Mouse (Mus musculus): ENCODE data around the gene Pfdn2. TPM values are rescaled to one million over a fixed set of nuclear protein-coding genes. Genes with fewer than 3 reads are reported as not detected.
"Not testable (repeated sequence)": the region's sequence is repeated elsewhere in the genome, so short reads cannot be mapped to it uniquely, and the experiment has no call there.

Pfdn2 gene
- polyA plus RNA-seq (2016; fragmentation: Nextera tagmentation; extraction: Ambion mirVana), result 130 and 147 TPM in 2 replicates

DNA sequence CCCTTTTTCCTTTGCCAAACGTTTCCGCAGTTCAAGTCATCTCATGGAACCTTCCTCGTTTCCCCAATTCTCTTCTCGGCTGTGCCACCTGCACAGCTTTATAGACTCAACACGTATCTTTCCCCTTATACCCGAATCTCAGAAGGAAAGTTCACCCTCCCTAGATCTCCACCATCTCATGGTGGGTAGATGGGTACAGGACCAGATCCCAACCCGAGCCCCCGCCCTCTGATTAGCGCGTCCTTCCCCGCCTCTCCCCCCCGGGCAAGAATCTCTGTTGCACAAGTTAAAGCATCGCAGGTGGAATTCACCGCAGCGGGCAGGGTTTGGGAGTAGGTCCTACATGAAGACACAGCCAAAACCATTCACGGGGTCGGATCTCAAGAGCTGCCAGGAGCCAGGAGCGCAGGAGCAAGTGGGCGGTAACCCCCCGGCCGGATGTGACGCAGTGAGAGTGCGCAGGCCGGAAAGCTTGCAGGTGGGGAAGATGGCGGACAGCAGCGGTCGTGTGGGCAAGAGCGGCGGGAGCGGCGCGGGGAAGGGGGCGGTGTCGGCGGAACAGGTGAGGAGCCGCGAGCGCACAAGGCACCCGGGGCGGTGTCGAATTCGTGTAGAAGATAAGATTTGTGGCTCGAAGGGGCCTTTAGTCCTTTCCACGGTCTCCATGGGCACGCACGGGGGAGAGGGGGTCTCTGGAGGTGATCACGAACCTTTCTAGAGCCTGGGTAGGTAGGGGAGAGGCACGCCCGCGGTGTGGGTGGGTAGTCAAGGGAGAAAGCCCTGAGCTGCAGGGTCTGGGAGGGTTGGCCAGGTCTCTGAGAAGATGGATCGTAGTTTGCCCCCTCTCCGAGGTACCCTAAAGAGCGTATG is at the start of gene Pfdn2, which contains the start of gene Nit1:
Gene Pfdn2 (plus strand): TSS at position 446 of the 870 bp plus-strand sequence.
Gene Nit1 (minus strand): TSS at position 422 of the 870 bp plus-strand sequence.
- Histone ChIP-seq H3K36me3 (peaks cover 44% of the 10 kb centered on the region), H3K9me3 (peaks cover 6% of the 10 kb centered on the region), H3K27me3 (ENCODE audit: insufficient read depth, poor library complexity, severe bottlenecking) (no peaks in the 10 kb centered on the region), H3K4me3 (peak within 1 kb of the TSS; percentile 96), H3K4me1 (replicated peaks) (peaks cover 36% of the 10 kb centered on the region), H3K27ac (peak within 1 kb of the TSS; percentile 91)
- DNase-seq (ENCODE audit: low spot score), result peak; percentile 94
- WGBS, result 2% methylated on average over 53 of the region's 53 CpGs

DNA sequence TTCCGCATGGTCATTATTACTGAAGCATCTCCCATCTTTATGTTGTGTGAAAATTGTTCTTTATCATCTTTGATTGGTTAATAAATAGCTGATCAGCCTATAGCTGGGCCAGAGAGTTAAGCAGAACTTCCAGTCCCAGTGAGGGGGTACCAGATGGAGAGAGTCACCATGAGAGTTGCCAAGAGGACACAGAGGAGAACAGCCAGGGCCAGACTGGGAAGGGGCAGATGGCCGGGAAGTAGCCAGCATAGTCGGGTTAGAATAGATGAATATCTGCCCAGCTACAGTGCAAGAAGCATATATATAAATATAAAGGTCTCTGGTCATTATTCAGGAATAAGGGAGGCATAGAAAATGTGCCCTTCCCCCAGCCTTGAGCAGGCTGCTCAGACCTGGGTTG is 47.2 kb upstream of the Pfdn2 start:
- no peak overlapping the region for H3K27ac ChIP-seq
- peaks cover 9% of the 10 kb centered on the region for H3K4me1 ChIP-seq (replicated peaks)
- H3K9me3 ChIP-seq, result no peaks in the 10 kb centered on the region
- H3K27me3 ChIP-seq (ENCODE audit: insufficient read depth, poor library complexity, severe bottlenecking), result peaks cover 30% of the 10 kb centered on the region
- no peaks in the 10 kb centered on the region for H3K36me3 ChIP-seq
- no peak overlapping the region for H3K4me3 ChIP-seq
- 66% methylated on average over 3 of the region's 3 CpGs for WGBS
- no peak for DNase-seq (ENCODE audit: low spot score)

DNA sequence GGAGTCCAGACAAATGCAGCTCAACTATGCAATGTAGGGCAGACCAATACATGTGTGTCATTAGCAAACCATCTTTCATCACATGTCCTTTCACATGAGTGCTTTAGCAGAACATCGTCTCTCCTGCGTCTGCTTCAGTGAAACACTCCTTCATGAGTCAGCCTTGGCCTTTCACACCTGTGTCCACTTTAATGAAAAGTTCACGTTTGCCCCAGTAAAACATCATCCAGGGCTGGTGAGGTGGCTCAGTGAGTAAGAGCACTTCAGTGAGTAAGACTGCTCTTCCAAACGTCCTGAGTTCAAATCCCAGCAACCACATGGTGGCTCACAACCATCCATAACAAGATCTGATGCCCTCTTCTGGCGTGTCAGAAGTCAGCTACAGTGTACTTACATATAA is 39.3 kb upstream of the Pfdn2 start:
- H3K36me3 ChIP-seq; DNase-seq (ENCODE audit: low spot score); H3K4me3 ChIP-seq; H3K27ac ChIP-seq; H3K27me3 ChIP-seq (ENCODE audit: insufficient read depth, poor library complexity, severe bottlenecking); H3K9me3 ChIP-seq; H3K4me1 ChIP-seq (replicated peaks): not testable (repeated sequence)
- WGBS, result 76% methylated on average over 5 of the region's 5 CpGs

DNA sequence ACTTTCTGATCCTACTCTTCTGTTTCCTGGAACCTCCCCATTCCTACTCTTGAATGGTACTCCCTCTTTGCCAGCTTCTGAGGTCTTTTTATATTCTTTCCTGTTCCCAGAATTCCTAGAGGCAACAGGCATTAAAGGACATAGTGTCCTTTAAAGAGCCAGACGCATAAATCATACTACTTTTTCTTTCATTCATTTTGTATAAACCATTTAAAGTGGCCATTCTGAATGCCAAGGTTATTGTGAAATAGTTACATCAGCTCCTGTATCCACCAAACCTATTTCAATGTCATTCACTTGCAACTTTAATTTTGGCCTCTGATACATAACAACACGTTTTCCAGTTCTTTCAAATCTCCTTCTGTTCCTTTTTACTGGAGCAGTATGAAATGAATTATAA is 36.1 kb upstream of the Pfdn2 start:
- WGBS, result 74% methylated on average over 2 of the region's 2 CpGs
- H3K4me1 ChIP-seq (replicated peaks), result no peaks in the 10 kb centered on the region
- DNase-seq (ENCODE audit: low spot score), result no peak
- no peaks in the 10 kb centered on the region for H3K36me3 ChIP-seq
- no peak overlapping the region for H3K4me3 ChIP-seq
- no peaks in the 10 kb centered on the region for H3K9me3 ChIP-seq
- no peak overlapping the region for H3K27ac ChIP-seq
- H3K27me3 ChIP-seq (ENCODE audit: insufficient read depth, poor library complexity, severe bottlenecking), result no peaks in the 10 kb centered on the region

DNA sequence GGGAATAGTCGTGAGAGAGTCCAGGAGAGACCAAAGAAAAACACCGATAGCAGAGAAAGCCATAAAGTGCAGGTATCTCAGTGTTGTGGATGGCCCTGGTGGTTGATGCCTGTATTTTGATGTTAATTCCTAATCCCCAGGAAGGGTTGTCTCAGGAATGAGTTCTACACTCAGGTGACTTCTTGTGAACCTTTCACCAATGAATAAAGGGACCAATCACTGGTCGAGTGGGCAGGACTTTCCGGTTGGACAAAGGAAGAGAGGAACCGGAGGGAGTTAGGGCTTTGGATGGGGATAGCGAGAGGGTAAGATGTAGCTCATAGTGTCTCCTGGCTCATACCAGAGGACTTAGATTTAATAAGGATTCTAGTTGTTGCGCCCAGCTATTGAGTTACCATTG is 25.7 kb upstream of the Pfdn2 start:
- 11% methylated on average over 7 of the region's 7 CpGs for WGBS
- no peak for DNase-seq (ENCODE audit: low spot score)
- H3K4me3 ChIP-seq, result peak overlapping the region; percentile 26

DNA sequence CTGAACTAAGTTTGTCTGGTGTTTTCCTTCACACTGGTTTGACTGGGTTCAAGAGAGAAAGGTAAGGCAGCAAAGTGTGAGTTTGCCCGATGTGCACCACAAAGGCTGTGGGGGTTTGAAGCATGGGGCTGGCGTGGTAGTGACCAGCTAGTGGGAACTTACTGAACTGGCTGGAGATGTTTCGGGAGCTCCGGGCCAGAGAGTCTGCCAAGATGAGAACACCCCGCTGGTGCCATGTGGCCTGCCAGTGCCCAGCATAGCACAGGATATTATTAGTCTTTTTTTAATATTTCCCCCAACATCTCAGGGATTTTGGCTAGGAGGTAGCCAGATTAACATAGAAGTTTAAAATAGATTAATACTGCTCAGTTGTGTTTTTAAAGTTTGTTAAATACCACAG is 25.3 kb upstream of the Pfdn2 start:
- H3K4me1 ChIP-seq (replicated peaks), result no peaks in the 10 kb centered on the region
- H3K36me3 ChIP-seq, result no peaks in the 10 kb centered on the region
- DNase-seq (ENCODE audit: low spot score), result no peak
- peak overlapping the region; percentile 26 for H3K4me3 ChIP-seq
- no peaks in the 10 kb centered on the region for H3K27me3 ChIP-seq (ENCODE audit: insufficient read depth, poor library complexity, severe bottlenecking)
- H3K27ac ChIP-seq, result no peak overlapping the region
- WGBS, result 12% methylated on average over 5 of the region's 5 CpGs
- H3K9me3 ChIP-seq, result no peaks in the 10 kb centered on the region

More for the DNA sequence above, 25.7 kb upstream of the Pfdn2 start:
- Histone ChIP-seq H3K27ac (no peak overlapping the region), H3K36me3 (no peaks in the 10 kb centered on the region), H3K27me3 (ENCODE audit: insufficient read depth, poor library complexity, severe bottlenecking) (no peaks in the 10 kb centered on the region), H3K4me1 (replicated peaks) (no peaks in the 10 kb centered on the region), H3K9me3 (no peaks in the 10 kb centered on the region)

DNA sequence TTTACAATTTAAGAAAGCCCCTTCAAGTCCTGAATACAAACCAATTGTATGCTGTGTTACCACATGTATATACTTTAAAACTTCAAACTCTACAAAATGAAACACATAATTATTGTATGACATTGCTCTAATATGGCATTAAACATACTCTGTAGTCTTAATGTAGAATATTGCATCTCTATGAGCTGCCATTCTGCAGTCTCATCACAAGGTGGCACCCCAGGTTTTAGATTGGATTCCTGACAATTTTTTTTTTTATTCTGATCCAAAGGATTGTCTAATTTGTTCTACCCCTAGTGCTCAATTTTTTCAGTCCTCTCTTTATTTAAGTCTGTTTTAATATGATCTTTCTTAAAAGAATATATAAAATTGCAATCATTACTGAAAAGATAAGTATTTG is 24.1 kb upstream of the Pfdn2 start:
- H3K4me3 ChIP-seq, result no peak overlapping the region
- no peaks in the 10 kb centered on the region for H3K27me3 ChIP-seq (ENCODE audit: insufficient read depth, poor library complexity, severe bottlenecking)
- no peak for DNase-seq (ENCODE audit: low spot score)
- H3K27ac ChIP-seq, result no peak overlapping the region
- no peaks in the 10 kb centered on the region for H3K9me3 ChIP-seq
- no peaks in the 10 kb centered on the region for H3K4me1 ChIP-seq (replicated peaks)
- peaks cover 7% of the 10 kb centered on the region for H3K36me3 ChIP-seq

DNA sequence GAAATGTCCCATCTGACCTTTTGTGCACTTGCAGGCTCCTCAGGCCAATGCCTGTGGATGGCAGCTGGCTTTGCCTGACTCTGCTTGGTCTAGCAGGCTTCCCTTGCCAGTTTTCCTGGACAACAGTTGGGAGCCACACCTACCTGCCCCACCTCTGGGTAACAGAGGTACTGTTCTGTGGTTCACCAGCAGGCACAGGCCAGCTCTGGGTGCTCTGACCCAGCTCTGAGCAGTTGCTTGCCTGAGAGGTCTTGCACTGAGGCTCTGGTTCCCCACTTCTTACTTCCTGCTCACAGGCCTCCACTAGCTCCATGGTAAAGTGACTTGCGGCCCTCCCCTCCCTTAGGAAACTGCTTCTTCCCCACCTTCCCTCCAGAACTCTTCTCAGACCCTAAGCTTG is 23.5 kb upstream of the Pfdn2 start:
- DNase-seq (ENCODE audit: low spot score), result no peak
- H3K27ac ChIP-seq, result no peak overlapping the region
- peaks cover 7% of the 10 kb centered on the region for H3K36me3 ChIP-seq
- no peaks in the 10 kb centered on the region for H3K4me1 ChIP-seq (replicated peaks)
- no peaks in the 10 kb centered on the region for H3K27me3 ChIP-seq (ENCODE audit: insufficient read depth, poor library complexity, severe bottlenecking)
- H3K9me3 ChIP-seq, result no peaks in the 10 kb centered on the region
- H3K4me3 ChIP-seq, result no peak overlapping the region
- WGBS, result 83% methylated on average over 1 of the region's 1 CpGs

DNA sequence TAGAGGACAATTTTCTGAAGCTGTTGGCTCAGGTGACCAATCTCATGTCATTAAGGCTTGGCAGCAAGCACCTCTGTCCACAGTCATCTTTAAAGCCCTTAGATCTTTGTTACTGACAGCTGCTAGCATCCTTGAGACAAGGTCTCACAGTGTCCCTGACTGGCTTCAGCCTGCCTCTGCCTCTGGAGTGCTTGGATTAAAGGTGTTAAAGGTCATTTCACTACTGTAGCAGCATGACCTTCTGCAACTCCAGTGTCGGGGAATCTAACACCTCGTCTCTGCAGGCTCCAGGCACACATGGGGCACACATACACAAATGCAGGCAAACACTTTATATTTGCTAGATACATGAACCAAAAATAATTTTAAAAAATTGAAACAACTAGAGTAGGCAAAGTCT is 19.9 kb upstream of the Pfdn2 start:
- DNase-seq (ENCODE audit: low spot score), result no peak
- Histone ChIP-seq H3K4me3 (no peak overlapping the region), H3K27ac (no peak overlapping the region), H3K9me3 (no peaks in the 10 kb centered on the region), H3K4me1 (replicated peaks) (peaks cover 22% of the 10 kb centered on the region), H3K27me3 (ENCODE audit: insufficient read depth, poor library complexity, severe bottlenecking) (no peaks in the 10 kb centered on the region), H3K36me3 (peaks cover 7% of the 10 kb centered on the region)
- 82% methylated on average over 2 of the region's 2 CpGs for whole genome bisulfite sequencing

DNA sequence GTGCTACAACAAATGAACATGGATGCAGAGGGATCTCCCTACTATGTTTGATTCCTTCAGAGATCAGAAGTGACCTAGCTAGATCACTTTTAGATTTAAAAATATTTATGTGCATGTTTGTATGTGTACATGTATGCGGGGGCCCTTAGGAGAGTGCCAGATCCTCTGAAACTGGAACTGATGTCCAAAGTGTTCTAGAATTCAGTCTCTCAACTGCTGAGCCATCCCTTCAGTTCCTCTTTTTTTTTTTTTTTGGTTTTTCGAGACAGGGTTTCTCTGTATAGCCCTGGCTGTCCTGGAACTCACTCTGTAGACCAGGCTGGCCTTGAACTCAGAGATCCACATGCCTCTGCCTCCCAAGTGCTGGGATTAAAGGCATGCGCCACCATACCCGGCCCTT is 18.9 kb upstream of the Pfdn2 start:
- not testable (repeated sequence) for H3K36me3 ChIP-seq; H3K4me3 ChIP-seq; DNase-seq (ENCODE audit: low spot score); H3K9me3 ChIP-seq; H3K27ac ChIP-seq; H3K27me3 ChIP-seq (ENCODE audit: insufficient read depth, poor library complexity, severe bottlenecking)
- WGBS, result 83% methylated on average over 4 of the region's 4 CpGs
- peaks cover 33% of the 10 kb centered on the region for H3K4me1 ChIP-seq (replicated peaks)

DNA sequence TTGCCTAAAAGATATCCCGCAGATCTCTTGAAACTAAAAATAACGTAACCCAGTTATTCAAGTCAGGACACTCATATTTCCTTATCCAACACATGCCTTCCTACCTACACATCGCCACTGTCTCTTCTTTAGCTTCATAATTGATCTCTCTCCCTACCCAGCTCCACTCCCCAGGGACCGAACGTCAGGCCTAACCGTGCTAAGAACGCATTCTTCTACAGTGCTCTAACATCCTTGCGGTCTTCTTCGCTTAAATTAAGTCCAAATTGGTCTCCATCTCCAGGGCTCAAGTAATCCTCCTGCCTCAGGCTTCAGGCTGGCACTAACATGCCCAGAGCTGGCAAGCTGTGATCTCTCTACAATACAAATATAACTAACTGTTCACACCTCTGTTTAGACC is 17.2 kb upstream of the Pfdn2 start:
- Histone ChIP-seq H3K4me1 (replicated peaks) (peaks cover 43% of the 10 kb centered on the region), H3K27ac (peak overlapping the region; percentile 100), H3K9me3 (no peaks in the 10 kb centered on the region), H3K27me3 (ENCODE audit: insufficient read depth, poor library complexity, severe bottlenecking) (no peaks in the 10 kb centered on the region), H3K4me3 (peak overlapping the region; percentile 92), H3K36me3 (peaks cover 15% of the 10 kb centered on the region)
- no peak for DNase-seq (ENCODE audit: low spot score)
- 44% methylated on average over 9 of the region's 9 CpGs for WGBS

DNA sequence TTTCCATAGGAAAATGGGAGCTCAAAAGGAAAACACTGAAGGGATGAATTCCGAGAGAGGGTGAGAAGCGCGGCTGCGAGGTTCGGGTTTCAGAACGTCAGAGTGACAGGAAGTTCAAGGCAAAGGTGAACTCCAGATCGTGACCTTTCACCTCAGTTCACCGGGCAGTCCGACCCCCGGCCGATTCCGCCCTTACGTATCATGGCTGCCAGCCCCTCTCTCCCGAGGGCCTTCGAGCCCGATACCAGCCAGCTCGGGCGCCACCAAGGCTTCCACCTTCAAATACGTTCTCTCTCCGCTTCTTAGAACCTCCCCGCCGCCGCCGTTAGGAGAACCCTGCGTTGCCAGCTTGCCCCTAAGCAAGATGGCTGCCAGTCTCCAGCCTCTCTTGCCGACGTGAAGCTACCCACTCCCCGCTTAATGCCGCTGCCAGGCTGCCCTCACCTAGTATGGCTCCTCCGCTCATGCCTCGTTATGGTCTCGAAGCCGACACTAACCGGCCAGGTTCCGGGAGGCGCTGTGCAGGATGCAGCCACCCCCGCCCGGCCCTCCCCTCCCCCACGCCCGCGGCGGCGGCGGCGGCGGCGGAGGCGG is 16.5 kb upstream of the Pfdn2 start, which contains the start of gene Dedd:
Gene Dedd (plus strand): TSS at position 307 of the 594 bp plus-strand sequence.
- DNase-seq (ENCODE audit: low spot score), result peak; percentile 95
- H3K27ac ChIP-seq, result peak within 1 kb of the TSS; percentile 100
- peaks cover 16% of the 10 kb centered on the region for H3K36me3 ChIP-seq
- no peaks in the 10 kb centered on the region for H3K9me3 ChIP-seq
- peak within 1 kb of the TSS; percentile 92 for H3K4me3 ChIP-seq
- peaks cover 46% of the 10 kb centered on the region for H3K4me1 ChIP-seq (replicated peaks)
- no peaks in the 10 kb centered on the region for H3K27me3 ChIP-seq (ENCODE audit: insufficient read depth, poor library complexity, severe bottlenecking)
- under 1% methylated on average over 48 of the region's 48 CpGs for WGBS
